Comparison of ENCODE assay signal across 1 mouse cellular context in the genomic region with DNA sequence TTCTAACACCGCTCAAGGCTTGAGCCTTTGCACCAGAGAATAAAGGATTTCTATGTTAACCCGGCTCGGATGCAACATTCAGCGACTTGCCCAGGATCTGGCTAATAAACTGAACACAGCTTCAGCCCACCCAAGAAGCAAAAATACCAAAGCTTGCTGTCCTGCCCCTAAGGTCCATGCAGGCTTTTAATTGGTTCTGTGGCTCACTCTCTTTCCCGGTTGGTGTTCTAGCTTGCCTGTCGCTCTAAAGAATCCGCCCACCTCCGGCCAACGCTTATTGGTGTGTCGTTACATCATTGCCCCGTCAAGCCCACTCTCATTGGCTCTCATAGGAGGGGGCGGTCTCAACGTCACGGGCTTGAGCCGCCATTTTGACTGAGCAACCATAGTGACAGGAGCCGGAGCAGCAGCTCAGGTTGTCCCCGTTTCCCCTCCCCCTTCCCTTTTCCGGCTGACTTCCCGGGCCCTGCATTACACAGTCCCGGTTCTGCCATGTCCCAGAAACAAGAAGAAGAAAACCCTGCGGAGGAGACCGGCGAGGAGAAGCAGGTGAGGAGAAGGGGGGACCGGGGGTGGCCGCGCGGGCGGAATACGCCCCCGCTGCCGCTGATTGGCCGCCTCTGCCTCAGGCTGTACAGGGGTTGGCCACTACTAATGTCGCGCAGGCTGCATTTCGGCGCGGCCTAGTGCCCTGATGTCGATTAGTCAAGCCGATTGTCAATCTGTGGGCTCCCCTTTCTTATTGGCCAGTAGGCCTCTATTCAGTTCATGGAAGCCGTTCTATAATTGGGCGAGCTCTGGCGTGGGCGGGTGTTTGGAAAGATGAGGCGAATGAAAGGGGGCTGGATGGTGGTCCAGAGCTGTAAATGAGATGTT.
A peak's percentile ranks its signal among the peaks of the same experiment; 100 is the strongest.
TF ChIP-seq lines count a peak whose summit lies in the region.

A gene (plus strand): TSS at position 366 of the 876 bp plus-strand sequence.

TF ChIP-seq in CH12.LX, 34 proteins besides CTCF, POLR2A, EP300 and RAD21 (continued from another document):
- TF ChIP-seq NELFE (IDR thresholded peaks at IDR 0.05; ENCODE audit: low read depth, low read length) (peak; percentile 97), CHD2 (IDR thresholded peaks at IDR 0.05; ENCODE audit: low read length) (peak; percentile 93), HCFC1 (IDR thresholded peaks at IDR 0.05; ENCODE audit: low read depth, low read length) (peak; percentile 60; the same call in 1 of the 2 replicates), E2F4 (IDR thresholded peaks at IDR 0.05; ENCODE audit: insufficient replicate concordance, low read depth, low read length) (peak; percentile 53; the same call in 1 of the 2 replicates), RCOR1 (conservative IDR thresholded peaks at IDR 0.05; ENCODE audit: low read depth, low read length) (no peak), MAFK (IDR thresholded peaks at IDR 0.05; ENCODE audit: insufficient replicate concordance, low read length) (0 out of 2 replicates have a peak, but pooled peaks have one; percentile 23), ZKSCAN1 (IDR thresholded peaks at IDR 0.05; ENCODE audit: borderline replicate concordance, low read depth, low read length) (no peak), MXI1 (IDR thresholded peaks at IDR 0.05; ENCODE audit: low read depth, low read length) (peak; percentile 59; the same call in 1 of the 2 replicates), ZMIZ1 (IDR thresholded peaks at IDR 0.05; ENCODE audit: low read depth, low read length) (peak; percentile 92), TBP (conservative IDR thresholded peaks at IDR 0.05; ENCODE audit: low read depth, low read length) (peak; percentile 97), TCF12 (IDR thresholded peaks at IDR 0.05; ENCODE audit: low read depth, low read length) (peak; percentile 91), SIN3A (IDR thresholded peaks at IDR 0.05; ENCODE audit: low read length) (peak; percentile 60), PAX5 (IDR thresholded peaks at IDR 0.05; ENCODE audit: low read length) (no peak), CHD1 (IDR thresholded peaks at IDR 0.05; ENCODE audit: low read depth, low read length) (no peak), UBTF (IDR thresholded peaks at IDR 0.05; ENCODE audit: low read depth, low read length) (no peak), ETS1 (conservative IDR thresholded peaks at IDR 0.05; ENCODE audit: low read depth, low read length) (no peak), USF1 (IDR thresholded peaks at IDR 0.05; ENCODE audit: low read depth, low read length) (no peak), BHLHE40 (IDR thresholded peaks at IDR 0.05; ENCODE audit: low read depth, low read length) (peak; percentile 48; the same call in 1 of the 2 replicates), GABPA (IDR thresholded peaks at IDR 0.05; ENCODE audit: insufficient replicate concordance, low read depth, low read length) (no peak), KAT2A (IDR thresholded peaks at IDR 0.05; ENCODE audit: insufficient replicate concordance, low read length) (0 out of 2 replicates have a peak, but pooled peaks have one; percentile 65), POLR2AphosphoS2 (IDR thresholded peaks at IDR 0.05; ENCODE audit: low read depth, low read length) (peak; percentile 94), JUND (conservative IDR thresholded peaks at IDR 0.05; ENCODE audit: low read depth, low read length) (peak; percentile 80)
